Mouse (Mus musculus): ENCODE data around the gene Kynu. TPM values are rescaled to one million over a fixed set of nuclear protein-coding genes. Genes with fewer than 3 reads are reported as not detected.
A peak's percentile ranks its signal among the peaks of the same experiment; 100 is the strongest.

Gene Kynu
- total RNA-seq, 2 experiments from 2014 or later: not detected

- H3K27ac ChIP-seq: no peak overlapping the region
- intact Hi-C loops (cut with DNase I): no loop called here
- no peak for DNase-seq
Observed at GRCm38 (mm10) chr2:43583243-43583812, 28.2 kb downstream of the Kynu start.

GRCm38 (mm10) chr2:43585508-43585907 lies 30.4 kb downstream of the Kynu start:
- H3K4me3 ChIP-seq: no peak overlapping the region
- TF ChIP-seq CTCF (IDR thresholded peaks at IDR 0.05): no peak
- no peak for DNase-seq
- intact Hi-C loops (cut with DNase I): no loop called here
- H3K27ac ChIP-seq: no peak overlapping the region

More at GRCm38 (mm10) chr2:43583243-43583812, 28.2 kb downstream of the Kynu start:
- no peak for TF ChIP-seq CTCF (IDR thresholded peaks at IDR 0.05)
- H3K4me3 ChIP-seq: no peak overlapping the region

- no peak for TF ChIP-seq CTCF (IDR thresholded peaks at IDR 0.05)
- Histone ChIP-seq H3K27ac (no peak overlapping the region), H3K4me3 (no peak overlapping the region)
- DNase-seq: no peak
- intact Hi-C loops (cut with DNase I): no loop called here
Observed at GRCm38 (mm10) chr2:43587832-43588231, 32.7 kb downstream of the Kynu start.

- TF ChIP-seq CTCF (IDR thresholded peaks at IDR 0.05): no peak
- no peak for DNase-seq
- intact Hi-C loops (cut with DNase I): no loop called here
- H3K27ac ChIP-seq: no peak overlapping the region
- no peak overlapping the region for H3K4me3 ChIP-seq
Observed at GRCm38 (mm10) chr2:43592001-43592704, 37.0 kb downstream of the Kynu start.

- no peak overlapping the region for H3K27ac ChIP-seq
- no peak for DNase-seq
- TF ChIP-seq CTCF (IDR thresholded peaks at IDR 0.05): no peak
- no peak overlapping the region for H3K4me3 ChIP-seq
- intact Hi-C loops (cut with DNase I): no loop called here
Observed at GRCm38 (mm10) chr2:43613571-43613970, 58.4 kb downstream of the Kynu start.

- H3K27ac ChIP-seq: no peak overlapping the region
- no peak overlapping the region for H3K4me3 ChIP-seq
- intact Hi-C loops (cut with DNase I): no loop called here
- DNase-seq: no peak
- no peak for TF ChIP-seq CTCF (IDR thresholded peaks at IDR 0.05)
Observed at GRCm38 (mm10) chr2:43621140-43621539, 66.0 kb downstream of the Kynu start.

GRCm38 (mm10) chr2:43622844-43623243 lies 67.7 kb downstream of the Kynu start:
- intact Hi-C loops (cut with DNase I): no loop called here
- Histone ChIP-seq H3K27ac (no peak overlapping the region), H3K4me3 (no peak overlapping the region)
- peak; percentile 54 for TF ChIP-seq CTCF (IDR thresholded peaks at IDR 0.05)
- DNase-seq: no peak

GRCm38 (mm10) chr2:43631786-43632185 lies 76.7 kb downstream of the Kynu start:
- Histone ChIP-seq H3K4me3 (no peak overlapping the region), H3K27ac (no peak overlapping the region)
- intact Hi-C loops (cut with DNase I): no loop called here
- no peak for TF ChIP-seq CTCF (IDR thresholded peaks at IDR 0.05)
- DNase-seq: no peak

GRCm38 (mm10) chr2:43636498-43636897 lies 81.4 kb downstream of the Kynu start:
- no peak for DNase-seq
- Histone ChIP-seq H3K4me3 (no peak overlapping the region), H3K27ac (no peak overlapping the region)
- 0 out of 2 replicates have a peak, but pooled peaks have one; percentile 13 for TF ChIP-seq CTCF (IDR thresholded peaks at IDR 0.05)
- intact Hi-C loops (cut with DNase I): no loop called here

GRCm38 (mm10) chr2:43646962-43647361 lies 91.8 kb downstream of the Kynu start:
- intact Hi-C loops (cut with DNase I): no loop called here
- no peak overlapping the region for H3K27ac ChIP-seq

GRCm38 (mm10) chr2:43669588-43669987 lies 114.5 kb downstream of the Kynu start:
- TF ChIP-seq CTCF (IDR thresholded peaks at IDR 0.05): no peak
- no peak overlapping the region for H3K27ac ChIP-seq
- H3K4me3 ChIP-seq: no peak overlapping the region
- DNase-seq: no peak
- intact Hi-C loops (cut with DNase I): no loop called here

More at GRCm38 (mm10) chr2:43646962-43647361, 91.8 kb downstream of the Kynu start:
- no peak for TF ChIP-seq CTCF (IDR thresholded peaks at IDR 0.05)
- DNase-seq: no peak
- H3K4me3 ChIP-seq: no peak overlapping the region

- peak; percentile 90 for TF ChIP-seq CTCF (IDR thresholded peaks at IDR 0.05)
- H3K27ac ChIP-seq: no peak overlapping the region
- H3K4me3 ChIP-seq: no peak overlapping the region
- intact Hi-C loops (cut with DNase I): no loop called here
- peak; percentile 53 for DNase-seq
Observed at GRCm38 (mm10) chr2:43673619-43674018, 118.5 kb downstream of the Kynu start.

GRCm38 (mm10) chr2:43674098-43674497 lies 119.0 kb downstream of the Kynu start:
- H3K27ac ChIP-seq: no peak overlapping the region
- no peak for TF ChIP-seq CTCF (IDR thresholded peaks at IDR 0.05)
- intact Hi-C loops (cut with DNase I): no loop called here
- no peak overlapping the region for H3K4me3 ChIP-seq
- DNase-seq: no peak

GRCm38 (mm10) chr2:43675277-43675676 lies 120.1 kb downstream of the Kynu start:
- no peak overlapping the region for H3K27ac ChIP-seq
- no peak for TF ChIP-seq CTCF (IDR thresholded peaks at IDR 0.05)
- H3K4me3 ChIP-seq: no peak overlapping the region
- intact Hi-C loops (cut with DNase I): no loop called here
- no peak for DNase-seq

All from gastrocnemius, adult 2 months (tissue).